Mouse (Mus musculus) MEL (cell line): ENCODE data around the gene Umad1.

Source experiments
- CTCF ChIP-seq, 3 experiments: IDR thresholded peaks in 2 of 3; conservative IDR thresholded peaks in 1 of 3; 2 replicates each; pipeline ENCODE4 v1.5.1; 2011 to 2012; ENCODE audit warnings: low read length in 3 of 3, low read depth in 2 of 3, mild to moderate bottlenecking in 2 of 3, improper control_type of control experiment in 1 of 3, inconsistent platforms in 1 of 3, mixed read lengths in 1 of 3, moderate library complexity in 1 of 3; ENCODE audit not compliant: control insufficient read depth in 1 of 3, insufficient read depth in 1 of 3, poor library complexity in 1 of 3, severe bottlenecking in 1 of 3
- E2F4 ChIP-seq: IDR thresholded peaks from 2 replicates; pipeline ENCODE4 v1.6.1; 2011; ENCODE audit warnings: low read depth, low read length, improper control_type of control experiment, borderline replicate concordance
- GABPA ChIP-seq: IDR thresholded peaks from 2 replicates; pipeline ENCODE4 v1.6.1; 2012; ENCODE audit warnings: low read depth, mild to moderate bottlenecking, inconsistent platforms, low read length, improper control_type of control experiment, moderate library complexity
- GATA1 ChIP-seq: IDR thresholded peaks from 2 replicates; pipeline ENCODE4 v1.6.1; 2011; ENCODE audit warnings: low read depth, low read length, improper control_type of control experiment
- MAZ ChIP-seq: IDR thresholded peaks from 2 replicates; pipeline ENCODE4 v1.6.1; 2012; ENCODE audit warnings: low read depth, mild to moderate bottlenecking, inconsistent platforms, low read length, improper control_type of control experiment
- MYC ChIP-seq: IDR thresholded peaks from 2 replicates; pipeline ENCODE4 v1.6.1; 2011; ENCODE audit warnings: low read depth, mild to moderate bottlenecking, low read length, improper control_type of control experiment, moderate library complexity
- POLR2A ChIP-seq, 2 experiments: IDR thresholded peaks; 2 replicates each; pipeline ENCODE4 v1.6.1; 2011 to 2012; ENCODE audit warnings: low read length in 2 of 2, mild to moderate bottlenecking in 2 of 2, control low read depth in 1 of 2, improper control_type of control experiment in 1 of 2, low read depth in 1 of 2, moderate library complexity in 1 of 2; ENCODE audit not compliant: control insufficient read depth in 1 of 2, insufficient read depth in 1 of 2, poor library complexity in 1 of 2
- POLR2AphosphoS2 ChIP-seq: IDR thresholded peaks from 2 replicates; pipeline ENCODE4 v1.6.1; 2011; ENCODE audit warnings: low read length, improper control_type of control experiment
- TAL1 ChIP-seq: IDR thresholded peaks from 2 replicates; pipeline ENCODE4 v1.6.1; 2012; ENCODE audit warnings: mild to moderate bottlenecking, inconsistent platforms, low read length, moderate library complexity, mixed read lengths
- USF1 ChIP-seq: IDR thresholded peaks from 2 replicates; pipeline ENCODE4 v1.6.1; 2014; ENCODE audit warnings: low read depth, mild to moderate bottlenecking, inconsistent platforms, low read length, improper control_type of control experiment, moderate library complexity
- ZC3H11A ChIP-seq: IDR thresholded peaks from 2 replicates; pipeline ENCODE4 v1.6.1; 2012; ENCODE audit warnings: low read depth, mild to moderate bottlenecking, inconsistent platforms, low read length, improper control_type of control experiment

DNA sequence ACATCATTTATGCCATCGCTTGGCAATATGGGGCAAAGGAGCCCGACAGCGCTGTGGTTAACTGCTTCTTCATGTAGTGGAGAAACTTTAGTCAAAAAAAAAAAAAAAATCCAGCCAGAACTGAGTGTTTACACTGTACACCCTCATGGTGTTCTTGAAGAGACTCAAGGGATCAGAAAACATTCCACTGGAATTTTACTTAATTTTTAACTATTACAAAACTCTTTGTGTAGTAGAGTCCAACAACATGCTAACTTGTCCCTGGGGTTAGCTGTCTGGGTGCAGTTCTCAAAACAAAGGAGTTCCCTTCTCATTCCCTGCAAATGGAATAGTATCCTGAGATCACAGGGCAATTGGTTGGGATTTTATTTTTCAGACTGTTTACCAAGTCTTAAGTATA lies 210.8 kb downstream of the Umad1 start:
- TF ChIP-seq E2F4 (no peak), GATA1 (no peak), CTCF (IDR thresholded peaks at IDR 0.05 in 2 of 3, conservative IDR thresholded peaks at IDR 0.05 in 1 of 3; ENCODE audit: control insufficient read depth in 1 of 3, insufficient read depth in 1 of 3, low read depth in 2 of 3, low read length in 3 of 3, poor library complexity in 1 of 3, severe bottlenecking in 1 of 3) (no peak), POLR2A (IDR thresholded peaks at IDR 0.05; ENCODE audit: control insufficient read depth in 1 of 2, insufficient read depth in 1 of 2, low read depth in 1 of 2, low read length in 2 of 2, poor library complexity in 1 of 2) (no peak), GABPA (no peak), POLR2AphosphoS2 (no peak), ZC3H11A (no peak), TAL1 (no peak), MAZ (no peak), MYC (no peak), USF1 (no peak)
